Mouse (Mus musculus) ES-E14 (cell line): ENCODE results near the gene Impdh2. TPM values are rescaled to one million over a fixed set of nuclear protein-coding genes. Genes with fewer than 3 reads are reported as not detected.

Experiments used
- DNase-seq: peaks from one replicate; pipeline ENCODE4 v3.0.0-alpha.2; 2013; ENCODE audit warnings: low read depth, low spot score
- H3K27ac ChIP-seq: 2 replicates; pipeline ENCODE4 v1.5.1; 2012; ENCODE audit warnings: low read depth, mild to moderate bottlenecking, low read length, moderate library complexity, mixed read lengths; ENCODE audit not compliant: poor library complexity, insufficient read depth, severe bottlenecking
- H3K36me3 ChIP-seq: 2 replicates; pipeline ENCODE4 v1.6.1; 2012; ENCODE audit warnings: mild to moderate bottlenecking, low read length, moderate library complexity, mixed read lengths; ENCODE audit not compliant: control insufficient read depth, poor library complexity, insufficient read depth, severe bottlenecking
- H3K4me1 ChIP-seq, 2 experiments: fragments of 150-350 bp in 1 of 2; sonication (generic) in 1 of 2; 2 replicates each; pipeline ENCODE4 v1.6.1; 2012; ENCODE audit warnings: low read length in 2 of 2, mild to moderate bottlenecking in 1 of 2, mixed read lengths in 1 of 2; ENCODE audit not compliant: control insufficient read depth in 2 of 2, insufficient read depth in 2 of 2, poor library complexity in 1 of 2
- H3K4me3 ChIP-seq, 2 experiments: fragments of 150-350 bp in 1 of 2; sonication (generic) in 1 of 2; 2 replicates each; pipeline ENCODE4 v1.5.1; 2012; ENCODE audit warnings: low read length in 2 of 2, low read depth in 1 of 2, mild to moderate bottlenecking in 1 of 2, mixed read lengths in 1 of 2; ENCODE audit not compliant: insufficient read depth in 1 of 2, poor library complexity in 1 of 2, severe bottlenecking in 1 of 2
- H3K9ac ChIP-seq: 2 replicates; pipeline ENCODE4 v1.6.1; 2012; ENCODE audit warnings: low read depth, mild to moderate bottlenecking, low read length, mixed read lengths; ENCODE audit not compliant: poor library complexity, insufficient read depth, severe bottlenecking
- H3K9me3 ChIP-seq: fragments of 150-350 bp; sonication (generic); 2 replicates; pipeline ENCODE4 v1.6.1; 2012; ENCODE audit warnings: low read depth, mild to moderate bottlenecking, low read length; ENCODE audit not compliant: control insufficient read depth, insufficient read depth
- CHD2 ChIP-seq: IDR thresholded peaks from 2 replicates; pipeline ENCODE4 v1.6.1; 2014; ENCODE audit warnings: mild to moderate bottlenecking, low read depth, low read length, inconsistent platforms
- HCFC1 ChIP-seq: IDR thresholded peaks from 2 replicates; pipeline ENCODE4 v1.6.1; 2012; ENCODE audit warnings: low read length, inconsistent platforms, borderline replicate concordance; ENCODE audit not compliant: insufficient read depth
- MAFK ChIP-seq: IDR thresholded peaks from 2 replicates; pipeline ENCODE4 v1.6.1; 2014; ENCODE audit warnings: mild to moderate bottlenecking, low read depth, low read length, inconsistent platforms; ENCODE audit not compliant: insufficient read depth
- ZC3H11A ChIP-seq: IDR thresholded peaks from 2 replicates; pipeline ENCODE4 v1.6.1; 2012; ENCODE audit warnings: low read depth, mild to moderate bottlenecking, inconsistent platforms, low read length, borderline replicate concordance
- ZNF384 ChIP-seq: IDR thresholded peaks from 2 replicates; pipeline ENCODE4 v1.6.1; 2012; ENCODE audit warnings: low read depth, low read length, inconsistent platforms
- in situ Hi-C, 2 experiments: fragments of 600-800 bp; cut with MboI; formaldehyde crosslinking; loops; one replicate each; pipeline ENCODE4 v1.15.1; 2025; ENCODE audit warnings: low sequenced_read_pairs in 2 of 2, inconsistent platforms in 1 of 2; ENCODE audit not compliant: unreplicated experiment in 2 of 2
- total RNA-seq: library from RNA; depleted of rRNA; stranded (reverse); fragments of 300-350 nt; gene quantifications from 2 replicates; pipeline ENCODE4 v1.2.3, GENCODE M21; 2012

Impdh2 gene
- total RNA-seq, 1 experiment: 404 TPM

DNA sequence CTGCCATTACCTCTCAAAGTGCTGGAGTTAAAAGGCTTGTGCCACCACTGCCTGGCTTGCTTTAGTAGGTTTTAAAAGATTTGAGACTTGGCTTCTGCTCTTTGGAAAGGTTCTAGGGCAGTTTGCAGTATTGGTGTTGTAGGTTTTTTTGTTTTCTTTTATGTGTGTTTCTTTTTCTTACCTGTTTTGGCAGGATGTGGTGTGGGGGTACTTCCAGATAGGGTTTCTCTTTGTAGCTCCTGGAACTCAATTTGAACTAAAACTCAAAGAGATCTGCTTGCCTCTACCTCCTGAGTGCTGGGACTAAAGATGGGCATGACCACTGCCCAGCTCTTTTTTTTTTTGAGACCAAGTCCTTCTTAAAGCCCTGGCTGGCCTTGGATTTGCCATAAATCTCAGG lies 19.2 kb upstream of the Impdh2 start:
- Histone ChIP-seq H3K4me3 (no peak overlapping the region), H3K9ac (no peak overlapping the region), H3K27ac (no peak overlapping the region), H3K4me1 (no peaks in the 10 kb centered on the region), H3K9me3 (no peaks in the 10 kb centered on the region), H3K36me3 (peaks cover 51% of the 10 kb centered on the region)
- DNase-seq: no peak
- TF ChIP-seq ZC3H11A: no peak
- in situ Hi-C loops: no loop called here

DNA sequence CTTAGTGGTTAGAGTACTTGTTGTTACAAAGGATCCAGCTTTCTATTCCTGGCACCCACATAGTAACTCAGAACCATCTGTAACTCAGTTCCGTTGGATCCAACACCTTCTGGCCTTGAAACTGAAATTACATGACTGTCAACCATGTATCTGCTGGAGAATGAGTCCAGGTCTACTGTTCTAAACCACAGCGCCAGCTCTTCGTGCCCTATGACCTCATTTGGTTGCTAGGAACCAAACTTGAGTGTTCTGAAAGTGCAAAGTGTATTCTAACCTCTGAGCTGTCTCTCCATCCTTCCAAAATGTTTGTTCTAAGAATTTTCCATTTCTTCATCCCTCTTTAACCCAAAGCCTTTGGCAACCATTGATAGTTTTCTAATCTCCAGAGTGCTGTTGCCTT lies 14.1 kb upstream of the Impdh2 start:
- H3K27ac ChIP-seq: no peak overlapping the region
- no peaks in the 10 kb centered on the region for H3K9me3 ChIP-seq
- peaks cover 38% of the 10 kb centered on the region for H3K36me3 ChIP-seq
- H3K4me1 ChIP-seq: no peaks in the 10 kb centered on the region; a peak in 2 of 4 replicates
- TF ChIP-seq HCFC1 (no peak), CHD2 (no peak), ZC3H11A (no peak), MAFK (no peak), ZNF384 (no peak)
- no peak for DNase-seq
- H3K4me3 ChIP-seq: no peak overlapping the region
- in situ Hi-C loops: no loop called here
- no peak overlapping the region for H3K9ac ChIP-seq

DNA sequence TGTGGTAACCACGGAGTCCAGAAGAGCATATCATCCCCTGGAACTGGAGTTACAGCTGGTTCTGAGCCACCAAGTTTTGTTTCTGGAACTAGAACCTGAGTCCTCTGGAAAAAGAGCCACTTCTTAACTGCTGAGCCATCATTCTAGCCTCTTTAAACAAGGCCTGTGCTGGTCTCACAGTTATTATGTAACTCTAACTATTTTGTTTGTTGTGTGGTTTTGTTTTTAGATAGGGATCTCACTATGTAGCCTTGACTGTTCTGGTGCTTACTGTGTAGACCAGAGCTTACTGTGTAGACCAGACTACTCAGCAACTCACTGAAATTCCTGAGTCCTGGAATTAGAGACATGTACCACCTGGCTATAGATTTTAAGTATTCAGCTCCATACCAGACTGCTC lies 13.2 kb upstream of the Impdh2 start:
- Histone ChIP-seq H3K36me3 (peaks cover 34% of the 10 kb centered on the region), H3K4me3 (no peak overlapping the region), H3K4me1 (no peaks in the 10 kb centered on the region; a peak in 2 of 4 replicates), H3K27ac (no peak overlapping the region), H3K9ac (no peak overlapping the region), H3K9me3 (no peaks in the 10 kb centered on the region)
- DNase-seq: no peak
- in situ Hi-C loops: no loop called here
- no peak for TF ChIP-seq CHD2
- TF ChIP-seq ZC3H11A: no peak
- TF ChIP-seq HCFC1: no peak
- no peak for TF ChIP-seq ZNF384
- no peak for TF ChIP-seq MAFK

GRCm38 (mm10) chr9:108559169-108559568 lies 917 bp upstream of the Impdh2 start:
- H3K9me3 ChIP-seq: no peaks in the 10 kb centered on the region
- in situ Hi-C loops: no loop called here
- no peak for TF ChIP-seq HCFC1
- TF ChIP-seq CHD2: no peak
- no peak for TF ChIP-seq MAFK
- no peak for TF ChIP-seq ZC3H11A
- no peak for TF ChIP-seq ZNF384
- H3K4me3 ChIP-seq: no peak overlapping the region
- H3K36me3 ChIP-seq: peaks cover 47% of the 10 kb centered on the region
- no peak for DNase-seq
- no peak overlapping the region for H3K9ac ChIP-seq
- H3K27ac ChIP-seq: no peak overlapping the region
- peaks cover 3 to 5% of the 10 kb centered on the region in 2 experiments; a peak in 3 of 4 replicates for H3K4me1 ChIP-seq

- in situ Hi-C loops: no loop called here
- no peak overlapping the region for H3K9ac ChIP-seq
- DNase-seq: no peak
- H3K27ac ChIP-seq: no peak overlapping the region
- TF ChIP-seq ZNF384: no peak
- TF ChIP-seq ZC3H11A: no peak
- TF ChIP-seq CHD2: no peak
- TF ChIP-seq HCFC1: no peak
- no peak for TF ChIP-seq MAFK
- H3K36me3 ChIP-seq: peaks cover 46% of the 10 kb centered on the region
- H3K4me3 ChIP-seq: no peak overlapping the region
- H3K9me3 ChIP-seq: no peaks in the 10 kb centered on the region
- peaks cover 3 to 8% of the 10 kb centered on the region in 2 experiments; a peak in 3 of 4 replicates for H3K4me1 ChIP-seq
Measured at GRCm38 (mm10) chr9:108563671-108564070, 3.6 kb downstream of the Impdh2 start.
